Mouse (Mus musculus): ENCODE results near the gene Fam98a.

Gene Fam98a

GRCm38 (mm10) chr17:75551512-75552400, at the start of gene Fam98a:
Gene Fam98a (minus strand): TSS chr17:75551946.
- peak; percentile 95 to 97 for DNase-seq (ENCODE audit: low spot score in 2 of 2)

- DNase-seq (ENCODE audit: low spot score in 2 of 2), result no peak
Measured at GRCm38 (mm10) chr17:75598652-75599051, 46.9 kb upstream of the Fam98a start.

- DNase-seq (ENCODE audit: low spot score in 2 of 2), result no peak
Measured at GRCm38 (mm10) chr17:75582738-75583137, 31.0 kb upstream of the Fam98a start.

GRCm38 (mm10) chr17:75575608-75576007, 23.9 kb upstream of the Fam98a start:
- DNase-seq (ENCODE audit: low spot score in 2 of 2), result no peak

GRCm38 (mm10) chr17:75558041-75558440, 6.3 kb upstream of the Fam98a start:
- no peak for DNase-seq (ENCODE audit: low spot score in 2 of 2)

GRCm38 (mm10) chr17:75557031-75557430, 5.3 kb upstream of the Fam98a start:
- no peak for DNase-seq (ENCODE audit: low spot score in 2 of 2)

- DNase-seq (ENCODE audit: low spot score in 2 of 2), result no peak
Measured at GRCm38 (mm10) chr17:75550771-75551413, 854 bp downstream of the Fam98a start.

GRCm38 (mm10) chr17:75544262-75544661, 7.5 kb downstream of the Fam98a start:
- DNase-seq (ENCODE audit: low spot score in 2 of 2), result no peak

- DNase-seq (ENCODE audit: low spot score in 2 of 2), result no peak
Measured at GRCm38 (mm10) chr17:75543434-75543833, 8.3 kb downstream of the Fam98a start.

GRCm38 (mm10) chr17:75539841-75540240, 11.9 kb downstream of the Fam98a start:
- no peak for DNase-seq (ENCODE audit: low spot score in 2 of 2)

GRCm38 (mm10) chr17:75539130-75539529, 12.6 kb downstream of the Fam98a start:
- DNase-seq (ENCODE audit: low spot score in 2 of 2), result no peak

- no peak for DNase-seq (ENCODE audit: low spot score in 2 of 2)
Measured at GRCm38 (mm10) chr17:75538431-75538830, 13.3 kb downstream of the Fam98a start.

- no peak for DNase-seq (ENCODE audit: low spot score in 2 of 2)
Measured at GRCm38 (mm10) chr17:75537050-75537445, 14.7 kb downstream of the Fam98a start.

GRCm38 (mm10) chr17:75536396-75537049, 15.2 kb downstream of the Fam98a start:
- DNase-seq (ENCODE audit: low spot score in 2 of 2), result no peak

- no peak for DNase-seq (ENCODE audit: low spot score in 2 of 2)
Measured at GRCm38 (mm10) chr17:75535612-75536011, 16.1 kb downstream of the Fam98a start.

GRCm38 (mm10) chr17:75534314-75535020, 17.3 kb downstream of the Fam98a start:
- DNase-seq (ENCODE audit: low spot score in 2 of 2), result no peak

GRCm38 (mm10) chr17:75532469-75532986, 19.2 kb downstream of the Fam98a start:
- no peak for DNase-seq (ENCODE audit: low spot score in 2 of 2)

GRCm38 (mm10) chr17:75529222-75529935, 22.4 kb downstream of the Fam98a start:
- DNase-seq (ENCODE audit: low spot score in 2 of 2), result no peak

- no peak for DNase-seq (ENCODE audit: low spot score in 2 of 2)
Measured at GRCm38 (mm10) chr17:75526411-75526810, 25.3 kb downstream of the Fam98a start.

GRCm38 (mm10) chr17:75523812-75524211, 27.9 kb downstream of the Fam98a start:
- no peak for DNase-seq (ENCODE audit: low spot score in 2 of 2)
